Mouse (Mus musculus) stomach, postnatal 0 days (tissue): ENCODE data around the gene Mov10l1.

Experiments used
- CTCF ChIP-seq: IDR thresholded peaks from 2 replicates; pipeline ENCODE4 v1.5.1; 2016; ENCODE audit warnings: antibody characterized with exemption, low read depth, mild to moderate bottlenecking, moderate library complexity
- EP300 ChIP-seq: optimal IDR thresholded peaks from 2 replicates; pipeline ENCODE3; 2016; ENCODE audit warnings: antibody characterized with exemption

DNA sequence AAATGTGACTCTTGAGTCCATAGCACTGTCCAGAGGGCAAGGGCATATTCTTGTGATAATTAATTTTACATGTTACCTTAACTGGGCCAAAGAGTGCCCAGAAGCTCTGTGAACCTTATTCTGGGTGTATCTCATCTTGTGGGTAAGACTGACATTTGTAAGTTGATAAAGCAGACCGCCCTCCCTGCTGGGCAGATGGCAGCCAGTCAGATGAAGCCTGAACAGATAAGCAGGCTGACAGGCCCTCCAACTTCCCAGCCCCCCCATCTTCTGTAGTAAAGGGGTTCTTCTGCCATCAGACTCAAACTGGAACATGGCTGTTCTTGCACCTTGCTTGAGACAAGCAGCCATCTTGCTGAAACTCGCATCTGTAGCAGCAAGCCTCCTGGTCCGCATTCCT lies 34.0 kb downstream of the Mov10l1 start:
- TF ChIP-seq CTCF (no peak), EP300 (no peak)
